Mouse (Mus musculus) adrenal gland, postnatal 10 days (tissue): ENCODE measurements around the gene Togaram2. TPM values are rescaled to one million over a fixed set of nuclear protein-coding genes. Genes with fewer than 3 reads are reported as not detected.
"Not testable (repeated sequence)": the region's sequence is repeated elsewhere in the genome, so short reads cannot be mapped to it uniquely, and the experiment has no call there.

Source experiments
- DNase-seq: peaks from one replicate; pipeline ENCODE4 v3.0.0; 2021; ENCODE audit warnings: mixed read lengths
- long read RNA-seq, 2 experiments: library from polyadenylated mRNA; stranded (forward); transcript quantifications; one replicate each; pipeline ENCODE4 v2.0.0; 2021
- total RNA-seq, 2 experiments: library from RNA; stranded (reverse); gene quantifications; 2 replicates each; pipeline ENCODE4 v1.2.3; 2021

Gene Togaram2
- under 1 TPM; 0.27 to 0.33 TPM for total RNA-seq
- long read RNA-seq, experiment 1, partial matches to known transcripts, result 1 of 1 reads
- long read RNA-seq, experiment 1, other reads (novel, unspliced or antisense), result 0 of 1 reads
- long read RNA-seq, experiment 2, result 0 reads

- DNase-seq, result no peak
Observed at GRCm38 (mm10) chr17:71673092-71673491, at the start of gene Togaram2. TSS of gene Togaram2 (plus strand) at chr17:71673261.

- no peak for DNase-seq
Observed at GRCm38 (mm10) chr17:71631806-71632205, 41.3 kb upstream of the Togaram2 start.

- no peak for DNase-seq
Observed at GRCm38 (mm10) chr17:71633350-71633749, 39.7 kb upstream of the Togaram2 start.

- no peak for DNase-seq
Observed at GRCm38 (mm10) chr17:71636786-71637185, 36.3 kb upstream of the Togaram2 start.

- DNase-seq, result peak; percentile 65
Observed at GRCm38 (mm10) chr17:71637750-71638265, 35.3 kb upstream of the Togaram2 start.

GRCm38 (mm10) chr17:71639056-71639455 is 34.0 kb upstream of the Togaram2 start:
- not testable (repeated sequence) for DNase-seq

GRCm38 (mm10) chr17:71640421-71641085 is 32.5 kb upstream of the Togaram2 start:
- no peak for DNase-seq

- DNase-seq, result no peak
Observed at GRCm38 (mm10) chr17:71642190-71642589, 30.9 kb upstream of the Togaram2 start.

GRCm38 (mm10) chr17:71650011-71650410 is 23.1 kb upstream of the Togaram2 start:
- DNase-seq, result no peak

- DNase-seq, result no peak
Observed at GRCm38 (mm10) chr17:71652495-71652894, 20.6 kb upstream of the Togaram2 start.

GRCm38 (mm10) chr17:71652934-71653333 is 20.1 kb upstream of the Togaram2 start:
- no peak for DNase-seq

GRCm38 (mm10) chr17:71657521-71657920 is 15.5 kb upstream of the Togaram2 start:
- no peak for DNase-seq

GRCm38 (mm10) chr17:71658666-71659065 is 14.4 kb upstream of the Togaram2 start:
- DNase-seq, result no peak

- DNase-seq, result no peak
Observed at GRCm38 (mm10) chr17:71660390-71660789, 12.7 kb upstream of the Togaram2 start.

GRCm38 (mm10) chr17:71662751-71663250 is 10.3 kb upstream of the Togaram2 start:
- peak; percentile 81 for DNase-seq

GRCm38 (mm10) chr17:71663491-71663890 is 9.6 kb upstream of the Togaram2 start:
- no peak for DNase-seq

GRCm38 (mm10) chr17:71664172-71664571 is 8.9 kb upstream of the Togaram2 start:
- DNase-seq, result no peak

- no peak for DNase-seq
Observed at GRCm38 (mm10) chr17:71665201-71665600, 7.9 kb upstream of the Togaram2 start.

- no peak for DNase-seq
Observed at GRCm38 (mm10) chr17:71669511-71669910, 3.5 kb upstream of the Togaram2 start.

- DNase-seq, result peak; percentile 56
Observed at GRCm38 (mm10) chr17:71671840-71672546, 1.1 kb upstream of the Togaram2 start.

GRCm38 (mm10) chr17:71673936-71674335 is 875 bp downstream of the Togaram2 start:
- DNase-seq, result no peak

GRCm38 (mm10) chr17:71674886-71675285 is 1.8 kb downstream of the Togaram2 start:
- peak; percentile 69 for DNase-seq

- no peak for DNase-seq
Observed at GRCm38 (mm10) chr17:71681666-71682065, 8.6 kb downstream of the Togaram2 start.
